Mouse (Mus musculus) macrophage (primary cell): ENCODE results near the gene Pogz. TPM values are rescaled to one million over a fixed set of nuclear protein-coding genes. Genes with fewer than 3 reads are reported as not detected.
"Not testable (repeated sequence)": the region's sequence is repeated elsewhere in the genome, so short reads cannot be mapped to it uniquely, and the experiment has no call there.

Experiments
- H3K27ac ChIP-seq: fragments of 350-480 bp; formaldehyde crosslinking; 2 replicates; pipeline ENCODE4 v1.9.0; 2021
- H3K36me3 ChIP-seq: fragments of 350-480 bp; formaldehyde crosslinking; 2 replicates; pipeline ENCODE4 v1.9.0; 2021; ENCODE audit errors: inconsistent target
- H3K4me3 ChIP-seq: fragments of 350-480 bp; formaldehyde crosslinking; 2 replicates; pipeline ENCODE4 v1.9.0; 2021; ENCODE audit errors: inconsistent target
- H3K79me2 ChIP-seq: fragments of 350-480 bp; formaldehyde crosslinking; 2 replicates; pipeline ENCODE4 v1.9.0; 2021; ENCODE audit errors: inconsistent target
- WGBS: methylation state at CpG from one replicate; pipeline ENCODE4 v1.1.7; 2026; ENCODE audit warnings: inconsistent platforms; ENCODE audit not compliant: missing documents; 5-methylcytosine and 5-hydroxymethylcytosine counted together
- polyA plus RNA-seq: library from polyadenylated mRNA; stranded (reverse); fragments of 250-400 nt; gene quantifications from 3 replicates; pipeline ENCODE4 v1.2.4, GENCODE M21; 2018; ENCODE audit warnings: inconsistent platforms

The Pogz gene
- polyA plus RNA-seq, 1 experiment from 2014 or later = 13.2 TPM

DNA sequence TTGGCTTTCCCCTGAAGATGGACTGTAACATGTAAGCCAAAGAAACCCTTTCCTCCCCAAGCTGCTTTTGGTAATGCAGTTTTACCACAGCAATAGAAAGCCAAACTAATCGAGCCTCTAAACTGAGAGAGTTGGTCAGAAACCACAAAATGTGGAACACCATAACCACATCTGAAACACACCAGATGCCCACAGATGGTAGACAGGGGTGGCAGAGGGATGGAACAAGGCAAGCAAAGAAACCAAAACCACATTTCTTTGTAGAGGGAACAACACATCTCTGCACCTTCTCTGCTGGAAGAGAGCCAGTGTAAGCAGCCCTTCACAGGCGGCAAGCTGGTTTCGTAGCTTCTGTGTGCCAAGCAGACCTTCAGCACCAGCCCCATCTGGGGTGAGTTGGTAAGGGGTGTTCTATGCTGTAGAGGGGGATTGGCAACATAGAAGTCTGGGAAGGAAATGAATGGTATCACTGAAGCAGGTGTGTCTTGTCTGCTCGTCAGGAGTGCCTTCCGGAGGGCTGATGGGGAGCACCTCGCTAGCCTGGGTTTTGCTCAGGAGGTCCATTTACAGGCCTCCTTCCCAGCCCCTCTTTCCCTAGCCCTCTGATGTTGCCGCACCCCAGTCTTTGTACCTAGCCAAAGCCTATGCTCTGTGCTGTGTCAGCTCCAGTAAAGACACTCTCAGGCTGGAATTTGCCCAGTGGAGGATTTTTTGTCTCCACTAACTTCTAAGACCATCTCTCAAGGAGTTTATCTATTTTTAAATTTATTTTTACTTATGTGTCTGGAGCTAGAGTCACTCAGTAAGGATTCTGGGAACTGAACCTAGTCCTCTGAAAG, 78.8 kb downstream of the Pogz start:
- no peak overlapping the region for H3K27ac ChIP-seq
- H3K79me2 ChIP-seq = no peaks in the 10 kb centered on the region
- no peaks in the 10 kb centered on the region for H3K36me3 ChIP-seq
- no peak overlapping the region for H3K4me3 ChIP-seq
- WGBS = 41% methylated on average over 7 of the region's 7 CpGs

DNA sequence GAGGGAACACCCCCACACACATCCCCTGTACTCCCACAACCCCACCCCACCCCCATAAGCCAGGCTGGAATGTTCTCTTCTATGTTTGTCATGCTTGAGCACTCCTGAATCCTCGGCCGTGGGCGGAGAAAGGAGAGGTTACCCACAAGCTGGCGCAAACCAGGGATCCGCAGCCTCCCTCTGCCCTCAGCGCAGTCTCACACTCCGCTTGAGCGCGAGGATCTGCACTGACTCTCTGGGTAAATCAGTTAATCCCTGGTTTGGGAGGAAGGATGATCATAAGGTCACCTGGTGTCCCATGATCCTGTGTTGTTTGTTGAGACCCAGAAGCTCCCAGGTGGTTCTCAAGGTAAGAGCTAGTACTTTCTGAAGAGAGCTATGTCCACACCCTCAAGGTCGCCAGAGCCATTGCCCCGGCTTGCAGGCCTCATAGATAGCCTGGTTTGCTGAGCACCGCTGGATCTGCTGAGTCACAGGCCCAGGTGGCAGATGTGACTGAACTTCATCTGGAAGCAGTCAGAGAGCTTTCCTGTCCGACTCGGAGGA, 80.5 kb downstream of the Pogz start:
- 67% methylated on average over 13 of the region's 14 CpGs for WGBS
- no peaks in the 10 kb centered on the region for H3K79me2 ChIP-seq
- H3K4me3 ChIP-seq = no peak overlapping the region
- no peaks in the 10 kb centered on the region for H3K36me3 ChIP-seq
- no peak overlapping the region for H3K27ac ChIP-seq

DNA sequence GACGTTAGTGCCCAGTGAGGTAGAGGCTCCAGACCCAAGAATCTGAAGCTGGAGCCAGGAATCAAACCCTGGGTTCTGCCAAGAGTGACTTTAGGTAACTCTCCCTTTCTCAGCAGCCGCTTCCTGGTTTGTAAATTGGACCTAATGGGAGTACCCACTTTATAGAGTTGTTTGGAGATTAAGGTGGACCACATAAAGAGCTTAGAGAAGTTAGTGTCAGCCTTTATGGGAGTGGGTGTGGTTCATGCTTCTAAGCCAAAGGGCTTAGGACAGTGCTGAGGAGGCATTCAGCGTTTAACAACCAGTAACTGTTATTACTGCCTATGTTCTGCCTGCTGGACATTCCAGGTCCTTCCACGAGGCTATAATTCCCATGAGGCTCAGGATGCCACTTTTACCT, 81.5 kb downstream of the Pogz start:
- Histone ChIP-seq H3K36me3 (no peaks in the 10 kb centered on the region), H3K79me2 (no peaks in the 10 kb centered on the region), H3K4me3 (no peak overlapping the region), H3K27ac (no peak overlapping the region)
- 90% methylated on average over 4 of the region's 4 CpGs for WGBS

DNA sequence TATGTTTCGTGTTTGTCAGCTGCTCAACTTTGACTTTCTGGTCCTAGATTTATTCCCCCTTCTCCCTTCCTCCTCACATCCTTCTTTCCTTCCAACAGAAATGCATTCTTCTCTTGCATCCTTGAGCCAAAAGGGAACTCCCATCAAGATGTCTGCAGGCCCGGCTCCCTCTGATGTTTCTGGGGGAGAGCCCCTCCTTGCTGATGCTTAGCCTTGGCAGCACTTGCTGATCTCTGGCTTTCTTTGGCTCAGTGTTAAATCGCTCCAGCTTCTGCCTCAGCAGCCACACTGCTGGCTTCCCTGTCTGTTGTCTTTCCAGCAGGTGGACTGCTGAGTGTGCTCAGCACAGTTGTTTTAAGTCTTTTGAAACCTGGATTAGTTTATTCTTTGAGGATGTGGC, 83.7 kb downstream of the Pogz start:
- Histone ChIP-seq H3K36me3 (no peaks in the 10 kb centered on the region), H3K4me3 (no peak overlapping the region), H3K27ac (no peak overlapping the region), H3K79me2 (no peaks in the 10 kb centered on the region)
- WGBS = 77% methylated on average over 3 of the region's 3 CpGs

DNA sequence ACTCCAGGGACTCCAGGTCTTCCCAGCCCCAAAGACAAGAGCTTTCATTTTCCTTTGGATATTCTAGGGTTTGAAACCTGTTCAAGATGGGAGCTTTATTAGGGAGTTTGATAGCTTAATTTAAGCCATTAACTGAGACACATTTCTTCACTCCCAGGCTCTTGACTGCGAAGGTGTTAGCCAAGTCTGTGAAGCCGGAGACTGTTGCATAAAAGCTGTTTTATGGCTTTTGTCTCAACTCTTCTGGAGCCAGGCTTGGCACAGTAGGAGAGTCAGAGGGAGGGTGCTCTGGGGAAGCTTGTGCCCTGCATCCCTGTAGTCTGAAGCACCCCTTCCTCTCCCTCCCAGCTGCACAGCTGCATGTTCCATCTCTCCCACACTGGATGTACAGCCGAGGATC, 85.0 kb downstream of the Pogz start:
- no peak overlapping the region for H3K27ac ChIP-seq
- H3K36me3 ChIP-seq = no peaks in the 10 kb centered on the region
- no peaks in the 10 kb centered on the region for H3K79me2 ChIP-seq
- 90% methylated on average over 3 of the region's 3 CpGs for WGBS
- no peak overlapping the region for H3K4me3 ChIP-seq

DNA sequence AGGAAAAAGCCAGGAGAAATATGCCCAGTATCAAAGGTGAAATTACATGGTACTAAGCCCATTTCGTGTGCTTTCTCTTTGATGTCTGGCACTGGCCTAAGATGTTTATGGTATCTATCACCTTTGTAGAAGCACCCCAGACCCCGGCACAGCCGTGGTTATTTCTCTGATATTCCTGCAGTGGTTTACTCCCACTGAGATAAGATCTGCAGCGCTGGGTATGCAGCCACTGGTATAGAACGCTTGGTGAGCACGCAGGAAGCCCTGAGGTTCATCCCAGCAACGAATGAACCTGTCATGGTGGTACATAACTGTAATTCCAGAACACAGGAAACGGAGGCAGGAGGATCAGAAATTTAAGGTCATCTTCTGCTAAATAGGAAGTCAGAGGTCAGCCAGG, 87.3 kb downstream of the Pogz start:
- H3K36me3 ChIP-seq = no peaks in the 10 kb centered on the region
- H3K27ac ChIP-seq = no peak overlapping the region
- 58% methylated on average over 7 of the region's 8 CpGs for WGBS
- H3K4me3 ChIP-seq = no peak overlapping the region
- H3K79me2 ChIP-seq = no peaks in the 10 kb centered on the region

DNA sequence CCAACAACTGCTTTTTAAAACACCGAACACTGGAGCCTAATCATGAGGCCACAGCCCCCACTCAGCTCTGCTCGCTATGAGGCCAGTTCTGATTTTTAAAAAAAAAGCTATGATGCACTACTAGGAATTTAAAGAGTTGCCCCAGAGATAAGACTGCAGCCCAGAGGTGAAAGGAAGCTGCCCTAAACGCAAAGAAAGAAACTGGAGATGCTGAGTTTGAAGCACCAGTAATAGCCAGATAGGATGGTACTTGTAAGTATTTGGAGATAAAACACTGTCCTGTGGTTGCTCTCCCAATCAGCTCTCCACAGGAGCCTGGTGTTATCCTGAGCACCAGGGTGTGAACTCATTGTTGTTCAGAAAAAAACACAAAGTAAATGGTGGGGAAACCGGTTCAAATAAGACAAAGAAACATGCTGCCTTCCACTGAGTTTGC, 89.0 kb downstream of the Pogz start:
- 76% methylated on average over 4 of the region's 4 CpGs for WGBS
- H3K27ac ChIP-seq, H3K4me3 ChIP-seq, H3K36me3 ChIP-seq, H3K79me2 ChIP-seq: not testable (repeated sequence)

DNA sequence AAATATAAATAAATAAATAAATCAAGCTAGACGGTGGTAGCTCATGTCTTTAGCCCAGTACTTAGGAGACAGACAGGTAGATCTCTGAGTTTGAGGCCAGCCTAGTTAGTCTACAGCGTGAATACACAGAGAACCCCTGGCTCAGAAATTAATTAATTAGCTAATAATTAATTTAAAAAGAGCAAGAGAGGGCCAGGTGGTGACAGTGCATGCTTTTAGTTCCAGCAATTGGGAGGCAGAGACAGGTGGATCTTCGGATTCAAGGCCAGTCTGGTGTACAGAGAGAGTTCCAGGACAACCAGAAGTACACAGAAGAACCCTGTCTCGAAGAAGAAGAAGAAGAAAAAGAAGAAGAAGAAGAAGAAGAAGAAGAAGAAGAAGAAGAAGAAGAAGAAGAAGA, 91.6 kb downstream of the Pogz start:
- H3K27ac ChIP-seq, H3K36me3 ChIP-seq, H3K79me2 ChIP-seq, H3K4me3 ChIP-seq: not testable (repeated sequence)
- WGBS = 80% methylated on average over 1 of the region's 4 CpGs

DNA sequence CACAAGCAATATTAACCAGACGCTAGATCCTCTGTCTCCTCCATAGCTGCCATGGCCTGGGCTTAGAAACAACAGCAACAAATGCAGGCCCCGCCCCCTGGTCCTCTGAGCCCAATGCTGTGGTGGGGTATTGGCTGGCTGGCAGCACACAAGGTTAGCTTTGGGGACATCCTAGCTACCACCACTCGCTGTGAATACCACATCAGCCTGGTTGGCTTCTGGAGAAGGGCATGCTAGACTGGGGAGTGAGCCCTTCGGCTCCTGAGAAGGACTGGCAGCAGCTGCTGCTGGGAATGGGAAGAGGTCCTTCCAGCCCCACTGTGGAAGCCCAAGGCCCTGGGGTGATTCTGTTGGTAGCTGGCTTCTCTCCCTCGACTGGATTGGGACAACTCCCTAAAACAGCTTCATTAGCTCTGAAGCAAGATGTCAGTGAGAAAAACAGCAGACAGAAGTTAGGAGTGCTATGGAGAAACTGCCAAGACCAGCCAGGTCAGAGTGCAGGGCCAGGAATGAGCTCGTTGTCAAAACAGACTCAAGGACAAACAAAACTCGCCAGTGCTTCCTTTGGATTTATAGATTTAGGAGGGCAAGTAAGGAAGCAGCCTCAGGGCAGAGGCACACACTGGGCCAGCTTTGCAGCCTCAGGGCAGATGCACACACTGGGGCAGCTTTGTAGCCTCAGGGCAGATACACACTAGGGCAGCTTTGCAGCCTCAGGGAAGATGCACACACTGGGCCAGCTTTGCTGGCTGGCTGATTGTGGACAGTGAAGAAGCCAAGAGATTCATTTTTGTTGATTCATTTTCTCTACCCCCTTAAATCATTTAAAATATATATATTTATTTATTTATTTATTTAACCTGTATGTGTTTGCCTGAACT, 93.3 kb downstream of the Pogz start:
- H3K4me3 ChIP-seq, H3K79me2 ChIP-seq, H3K27ac ChIP-seq, H3K36me3 ChIP-seq: not testable (repeated sequence)
- 97% methylated on average over 5 of the region's 7 CpGs for WGBS

DNA sequence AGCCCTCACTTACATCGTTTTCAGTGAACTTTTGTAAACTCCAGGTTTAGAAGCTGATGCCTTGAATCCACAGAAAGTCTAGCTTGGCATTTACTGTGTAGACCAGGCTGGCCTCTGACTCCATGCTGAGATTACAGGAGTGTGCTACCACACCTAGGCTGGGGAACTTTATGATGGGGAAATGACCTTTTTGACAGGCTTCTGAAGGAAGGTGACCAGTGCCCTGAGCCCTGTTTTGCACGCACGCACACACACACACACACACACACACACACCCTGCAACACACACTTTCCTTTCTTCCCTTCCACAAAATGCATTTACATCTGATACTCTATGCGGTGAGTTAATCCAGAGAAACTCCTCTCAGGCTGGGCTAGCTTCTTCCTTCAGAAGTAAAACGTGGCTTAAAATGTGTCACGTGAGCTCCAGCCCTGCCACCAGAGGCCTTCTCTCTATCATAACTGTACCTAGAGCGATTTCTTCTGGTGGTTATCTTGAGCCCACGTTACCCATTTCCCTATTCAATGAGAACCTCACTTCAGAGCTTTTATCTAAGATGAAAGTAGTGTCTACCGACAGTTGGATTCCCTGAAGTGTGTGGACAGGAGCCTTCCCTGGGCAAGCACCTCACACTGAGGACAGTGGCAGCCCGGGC, 94.2 kb downstream of the Pogz start:
- WGBS = 91% methylated on average over 10 of the region's 10 CpGs
- H3K36me3 ChIP-seq, H3K4me3 ChIP-seq, H3K79me2 ChIP-seq, H3K27ac ChIP-seq: not testable (repeated sequence)

Other genes starting within 250 kb of the Pogz start
- not detected in 3 replicates for gene Gm10972, start 194.5 kb upstream of the Pogz start, polyA plus RNA-seq
- gene Tuft1, start 178.7 kb upstream of the Pogz start, polyA plus RNA-seq = 5.4 to 10.7 TPM (median 9.0 TPM) in 3 replicates
- 0.93 to 2.1 TPM (median 1.4 TPM) in 3 replicates for gene Selenbp2, start 144.0 kb upstream of the Pogz start, polyA plus RNA-seq
- 0.03 to 0.19 TPM (median 0.04 TPM) in 3 replicates for gene Cgn, start 51.1 kb upstream of the Pogz start, polyA plus RNA-seq
- 61.3 to 218 TPM (median 156 TPM) in 3 replicates for gene Psmb4, start 49.4 kb downstream of the Pogz start, polyA plus RNA-seq
- 12.8 to 25.0 TPM (median 14.3 TPM) in 3 replicates for gene Selenbp1, start 95.5 kb downstream of the Pogz start, polyA plus RNA-seq
- 5.6 to 8.0 TPM (median 7.2 TPM) in 3 replicates for gene Rfx5, start 116.5 kb downstream of the Pogz start, polyA plus RNA-seq
- 39.8 to 61.5 TPM (median 51.3 TPM) in 3 replicates for gene Pi4kb, start 137.2 kb downstream of the Pogz start, polyA plus RNA-seq
- gene Zfp687, start 177.9 kb downstream of the Pogz start, polyA plus RNA-seq = 8.3 to 8.9 TPM (median 8.9 TPM) in 3 replicates
- 102 to 143 TPM (median 138 TPM) in 3 replicates for gene Psmd4, start 205.0 kb downstream of the Pogz start, polyA plus RNA-seq